Mouse (Mus musculus): Measurements from ENCODE around the gene Lsamp. TPM values are rescaled to one million over a fixed set of nuclear protein-coding genes. Genes with fewer than 3 reads are reported as not detected.

Lsamp gene
- polyA plus RNA-seq, 1 experiment from 2014 or later: 5.5 TPM

GRCm38 (mm10) chr16:41417363-41417762 is 1433.2 kb downstream of the Lsamp start:
- ATAC-seq (ENCODE audit: low FRiP score, low TSS enrichment): no peak
- Histone ChIP-seq H3K36me3 (ENCODE audit: control insufficient read depth, insufficient read depth, low read length) (no peaks in the 10 kb centered on the region), H3K9ac (ENCODE audit: low read depth, low read length) (no peak overlapping the region), H3K4me2 (replicated peaks; ENCODE audit: low read depth, low read length) (no peak overlapping the region), H3K27me3 (ENCODE audit: control insufficient read depth, insufficient read depth, low read length) (no peaks in the 10 kb centered on the region), H3K4me3 (ENCODE audit: low read length) (no peak overlapping the region), H3K27ac (ENCODE audit: low read depth, low read length) (no peak overlapping the region), H3K9me3 (ENCODE audit: control insufficient read depth, low read length) (no peaks in the 10 kb centered on the region), H3K4me1 (ENCODE audit: control insufficient read depth, insufficient read depth, low read length) (no peaks in the 10 kb centered on the region)
- 79% methylated on average over 5 of the region's 5 CpGs for WGBS

GRCm38 (mm10) chr16:41467391-41467790 is 1483.2 kb downstream of the Lsamp start:
- Histone ChIP-seq H3K4me3 (ENCODE audit: low read length) (no peak overlapping the region), H3K27me3 (ENCODE audit: control insufficient read depth, insufficient read depth, low read length) (no peaks in the 10 kb centered on the region), H3K27ac (ENCODE audit: low read depth, low read length) (no peak overlapping the region), H3K36me3 (ENCODE audit: control insufficient read depth, insufficient read depth, low read length) (no peaks in the 10 kb centered on the region), H3K9me3 (ENCODE audit: control insufficient read depth, low read length) (no peaks in the 10 kb centered on the region), H3K4me1 (ENCODE audit: control insufficient read depth, insufficient read depth, low read length) (no peaks in the 10 kb centered on the region), H3K9ac (ENCODE audit: low read depth, low read length) (no peak overlapping the region), H3K4me2 (replicated peaks; ENCODE audit: low read depth, low read length) (no peak overlapping the region)
- ATAC-seq (ENCODE audit: low FRiP score, low TSS enrichment): no peak
- 66% methylated on average over 2 of the region's 2 CpGs for WGBS

GRCm38 (mm10) chr16:41478694-41479093 is 1494.5 kb downstream of the Lsamp start:
- no peaks in the 10 kb centered on the region for H3K4me1 ChIP-seq (ENCODE audit: control insufficient read depth, insufficient read depth, low read length)
- ATAC-seq (ENCODE audit: low FRiP score, low TSS enrichment): no peak
- WGBS: 73% methylated on average over 5 of the region's 5 CpGs
- H3K27me3 ChIP-seq (ENCODE audit: control insufficient read depth, insufficient read depth, low read length): no peaks in the 10 kb centered on the region
- H3K27ac ChIP-seq (ENCODE audit: low read depth, low read length): no peak overlapping the region
- no peak overlapping the region for H3K4me3 ChIP-seq (ENCODE audit: low read length)
- H3K4me2 ChIP-seq (replicated peaks; ENCODE audit: low read depth, low read length): no peak overlapping the region
- H3K9me3 ChIP-seq (ENCODE audit: control insufficient read depth, low read length): no peaks in the 10 kb centered on the region
- H3K36me3 ChIP-seq (ENCODE audit: control insufficient read depth, insufficient read depth, low read length): no peaks in the 10 kb centered on the region
- H3K9ac ChIP-seq (ENCODE audit: low read depth, low read length): no peak overlapping the region

GRCm38 (mm10) chr16:41481832-41482231 is 1497.7 kb downstream of the Lsamp start:
- 84% methylated on average over 1 of the region's 1 CpGs for WGBS
- Histone ChIP-seq H3K27ac (ENCODE audit: low read depth, low read length) (no peak overlapping the region), H3K4me3 (ENCODE audit: low read length) (no peak overlapping the region), H3K27me3 (ENCODE audit: control insufficient read depth, insufficient read depth, low read length) (no peaks in the 10 kb centered on the region), H3K9ac (ENCODE audit: low read depth, low read length) (no peak overlapping the region), H3K9me3 (ENCODE audit: control insufficient read depth, low read length) (no peaks in the 10 kb centered on the region), H3K4me2 (replicated peaks; ENCODE audit: low read depth, low read length) (no peak overlapping the region), H3K4me1 (ENCODE audit: control insufficient read depth, insufficient read depth, low read length) (no peaks in the 10 kb centered on the region), H3K36me3 (ENCODE audit: control insufficient read depth, insufficient read depth, low read length) (no peaks in the 10 kb centered on the region)
- ATAC-seq (ENCODE audit: low FRiP score, low TSS enrichment): no peak

- Histone ChIP-seq H3K4me2 (replicated peaks; ENCODE audit: low read depth, low read length) (0 out of 2 replicates have a peak overlapping the region, but pooled peaks have one; percentile 12), H3K9me3 (ENCODE audit: control insufficient read depth, low read length) (no peaks in the 10 kb centered on the region), H3K27ac (ENCODE audit: low read depth, low read length) (no peak overlapping the region), H3K36me3 (ENCODE audit: control insufficient read depth, insufficient read depth, low read length) (no peaks in the 10 kb centered on the region), H3K9ac (ENCODE audit: low read depth, low read length) (no peak overlapping the region), H3K27me3 (ENCODE audit: control insufficient read depth, insufficient read depth, low read length) (no peaks in the 10 kb centered on the region), H3K4me3 (ENCODE audit: low read length) (no peak overlapping the region), H3K4me1 (ENCODE audit: control insufficient read depth, insufficient read depth, low read length) (peaks cover 8% of the 10 kb centered on the region; the same call in 1 of the 2 replicates)
- WGBS: 23% methylated on average over 6 of the region's 6 CpGs
- ATAC-seq (ENCODE audit: low FRiP score, low TSS enrichment): peak; percentile 68; the same call in 1 of the 2 replicates
These were observed 1526.9 kb downstream of the Lsamp start for GRCm38 (mm10) chr16:41510915-41511552.

GRCm38 (mm10) chr16:41521566-41521965 is 1537.4 kb downstream of the Lsamp start:
- H3K9ac ChIP-seq (ENCODE audit: low read depth, low read length): no peak overlapping the region
- H3K27me3 ChIP-seq (ENCODE audit: control insufficient read depth, insufficient read depth, low read length): no peaks in the 10 kb centered on the region
- H3K27ac ChIP-seq (ENCODE audit: low read depth, low read length): no peak overlapping the region
- H3K36me3 ChIP-seq (ENCODE audit: control insufficient read depth, insufficient read depth, low read length): no peaks in the 10 kb centered on the region
- ATAC-seq (ENCODE audit: low FRiP score, low TSS enrichment): no peak
- H3K4me1 ChIP-seq (ENCODE audit: control insufficient read depth, insufficient read depth, low read length): no peaks in the 10 kb centered on the region
- 37% methylated on average over 4 of the region's 4 CpGs for WGBS
- no peak overlapping the region for H3K4me2 ChIP-seq (replicated peaks; ENCODE audit: low read depth, low read length)
- H3K9me3 ChIP-seq (ENCODE audit: control insufficient read depth, low read length): no peaks in the 10 kb centered on the region
- H3K4me3 ChIP-seq (ENCODE audit: low read length): no peak overlapping the region

GRCm38 (mm10) chr16:41524266-41524665 is 1540.1 kb downstream of the Lsamp start:
- Histone ChIP-seq H3K4me2 (replicated peaks; ENCODE audit: low read depth, low read length) (no peak overlapping the region), H3K27me3 (ENCODE audit: control insufficient read depth, insufficient read depth, low read length) (no peaks in the 10 kb centered on the region), H3K4me1 (ENCODE audit: control insufficient read depth, insufficient read depth, low read length) (no peaks in the 10 kb centered on the region), H3K9ac (ENCODE audit: low read depth, low read length) (no peak overlapping the region), H3K27ac (ENCODE audit: low read depth, low read length) (no peak overlapping the region), H3K36me3 (ENCODE audit: control insufficient read depth, insufficient read depth, low read length) (no peaks in the 10 kb centered on the region), H3K9me3 (ENCODE audit: control insufficient read depth, low read length) (no peaks in the 10 kb centered on the region), H3K4me3 (ENCODE audit: low read length) (no peak overlapping the region)
- ATAC-seq (ENCODE audit: low FRiP score, low TSS enrichment): no peak
- 67% methylated on average over 10 of the region's 10 CpGs for WGBS

GRCm38 (mm10) chr16:41532661-41533551 is 1548.7 kb downstream of the Lsamp start:
- Histone ChIP-seq H3K4me2 (replicated peaks; ENCODE audit: low read depth, low read length) (peak overlapping the region; percentile 86), H3K27me3 (ENCODE audit: control insufficient read depth, insufficient read depth, low read length) (no peaks in the 10 kb centered on the region), H3K4me1 (ENCODE audit: control insufficient read depth, insufficient read depth, low read length) (no peaks in the 10 kb centered on the region), H3K9me3 (ENCODE audit: control insufficient read depth, low read length) (no peaks in the 10 kb centered on the region), H3K27ac (ENCODE audit: low read depth, low read length) (no peak overlapping the region), H3K9ac (ENCODE audit: low read depth, low read length) (peak overlapping the region; percentile 52), H3K4me3 (ENCODE audit: low read length) (peak overlapping the region; percentile 54), H3K36me3 (ENCODE audit: control insufficient read depth, insufficient read depth, low read length) (no peaks in the 10 kb centered on the region)
- peak; percentile 85 for ATAC-seq (ENCODE audit: low FRiP score, low TSS enrichment)
- WGBS: under 1% methylated on average over 38 of the region's 38 CpGs

GRCm38 (mm10) chr16:41533686-41534085 is 1549.5 kb downstream of the Lsamp start:
- ATAC-seq (ENCODE audit: low FRiP score, low TSS enrichment): 0 out of 2 replicates have a peak, but pooled peaks have one; percentile 10
- Histone ChIP-seq H3K4me2 (replicated peaks; ENCODE audit: low read depth, low read length) (peak overlapping the region; percentile 86), H3K4me1 (ENCODE audit: control insufficient read depth, insufficient read depth, low read length) (no peaks in the 10 kb centered on the region), H3K27ac (ENCODE audit: low read depth, low read length) (no peak overlapping the region), H3K9ac (ENCODE audit: low read depth, low read length) (peak overlapping the region; percentile 52; the same call in 1 of the 2 replicates), H3K36me3 (ENCODE audit: control insufficient read depth, insufficient read depth, low read length) (no peaks in the 10 kb centered on the region), H3K9me3 (ENCODE audit: control insufficient read depth, low read length) (no peaks in the 10 kb centered on the region), H3K27me3 (ENCODE audit: control insufficient read depth, insufficient read depth, low read length) (no peaks in the 10 kb centered on the region), H3K4me3 (ENCODE audit: low read length) (peak overlapping the region; percentile 54)
- WGBS: 12% methylated on average over 6 of the region's 6 CpGs

Measured in kidney, embryonic 14.5 days (tissue).